Comparison of ENCODE assay signal across 30 mouse cellular contexts in genomic region chr2:112497851-112498250, GRCm38 (mm10). TPM values are rescaled to one million over a fixed set of nuclear protein-coding genes. Genes with fewer than 3 reads are reported as not detected.
DNase-seq lines count a peak whose midpoint lies in the region; ATAC-seq and TF ChIP-seq lines count a peak whose summit lies in the region.
"Had no signal": no experiment of that assay in that cellular context is flagged by ENCODE, and none has a peak within 500 bp of the region (broad histone marks: within the 10 kb centered on the region; RNA-seq: fewer than 3 reads in every experiment).

No protein-coding gene starts in this region.

- no peak overlapping the region for H3K9ac ChIP-seq in kidney, embryonic 14.5 days (ENCODE audit: low read depth, low read length)
- H3K9ac ChIP-seq: embryonic facial prominence, embryonic 13.5 days; forebrain, embryonic 12.5 days; heart, embryonic 12.5 days; hindbrain, embryonic 15.5 days; intestine, embryonic 15.5 days; limb, embryonic 15.5 days; liver, embryonic 14.5 days; lung, embryonic 14.5 days had no signal

- no peak overlapping the region for H3K4me2 ChIP-seq in kidney, embryonic 14.5 days (replicated peaks; ENCODE audit: low read depth, low read length)
- H3K4me2 ChIP-seq: embryonic facial prominence, embryonic 13.5 days; forebrain, embryonic 12.5 days; heart, embryonic 12.5 days; hindbrain, embryonic 15.5 days; intestine, embryonic 15.5 days; limb, embryonic 15.5 days; lung, embryonic 14.5 days had no signal

- WGBS in kidney, embryonic 14.5 days = 61% methylated on average over 7 of the region's 7 CpGs

- H3K27ac ChIP-seq in kidney, embryonic 14.5 days (ENCODE audit: low read depth, low read length) = no peak overlapping the region
- no peak overlapping the region for H3K27ac ChIP-seq in left cerebral cortex, adult 2 months
- H3K27ac ChIP-seq: embryonic facial prominence, embryonic 13.5 days; forebrain, embryonic 12.5 days; gastrocnemius, adult 2 months; hindbrain, embryonic 15.5 days; intestine, embryonic 15.5 days; limb, embryonic 15.5 days; liver, embryonic 14.5 days had no signal

- ATAC-seq in kidney, embryonic 14.5 days (ENCODE audit: low FRiP score, low TSS enrichment) = no peak
- ATAC-seq: intestine, embryonic 15.5 days had no signal

- TF ChIP-seq CTCF in left cerebral cortex, adult 2 months (IDR thresholded peaks at IDR 0.05) = no peak

- H3K4me3 ChIP-seq in kidney, embryonic 14.5 days (ENCODE audit: low read length) = no peak overlapping the region
- no peak overlapping the region for H3K4me3 ChIP-seq in left cerebral cortex, adult 2 months
- H3K4me3 ChIP-seq: embryonic facial prominence, embryonic 13.5 days; erythroblast, embryonic 14.5 days; forebrain, embryonic 12.5 days; gastrocnemius, adult 2 months; heart, embryonic 12.5 days; hindbrain, embryonic 15.5 days; intestine, embryonic 15.5 days; limb, embryonic 15.5 days had no signal

- no peaks in the 10 kb centered on the region for H3K36me3 ChIP-seq in kidney, embryonic 14.5 days (ENCODE audit: control insufficient read depth, insufficient read depth, low read length)
- H3K36me3 ChIP-seq: embryonic facial prominence, embryonic 13.5 days; forebrain, embryonic 12.5 days; heart, embryonic 12.5 days; hindbrain, embryonic 15.5 days; intestine, embryonic 15.5 days; limb, embryonic 15.5 days had no signal

- no peaks in the 10 kb centered on the region for H3K27me3 ChIP-seq in kidney, embryonic 14.5 days (ENCODE audit: control insufficient read depth, insufficient read depth, low read length)
- H3K27me3 ChIP-seq: embryonic facial prominence, embryonic 13.5 days; forebrain, embryonic 12.5 days; heart, embryonic 12.5 days; hindbrain, embryonic 15.5 days; intestine, embryonic 15.5 days; limb, embryonic 15.5 days had no signal

- DNase-seq in kidney, adult 11 months = peak; percentile 54
- DNase-seq in ES-CJ7 (ENCODE audit: low read depth, low spot score) (peak; percentile 99), WW6 (ENCODE audit: low read depth, low spot score) (peak; percentile 80)
- peak; percentile 25 to 27 for DNase-seq in kidney, postnatal 36 days
- DNase-seq in left cerebral cortex, adult 2 months (ENCODE audit: extremely low spot score in 1 of 2, low spot score in 2 of 2) = no peak
- no peak for DNase-seq in urinary bladder, adult 2 months (ENCODE audit: low spot score)
- DNase-seq: cerebellum, adult 18-20 months; cerebellum, postnatal 14 days; embryo, embryonic 11 days; left cerebral cortex, postnatal 4 days; lung, embryonic 14.5 days; midbrain, embryonic 14.5 days; thymus, adult 2 months; thymus, postnatal 4 days had no signal

- H3K4me1 ChIP-seq in kidney, embryonic 14.5 days (ENCODE audit: control insufficient read depth, insufficient read depth, low read length) = peaks cover 3% of the 10 kb centered on the region; the same call in 1 of the 2 replicates
- H3K4me1 ChIP-seq: intestine, embryonic 15.5 days had no signal

- no peaks in the 10 kb centered on the region for H3K9me3 ChIP-seq in kidney, embryonic 14.5 days (ENCODE audit: control insufficient read depth, low read length)
- H3K9me3 ChIP-seq: embryonic facial prominence, embryonic 13.5 days; forebrain, embryonic 12.5 days; heart, embryonic 12.5 days; hindbrain, embryonic 15.5 days; intestine, embryonic 15.5 days; limb, embryonic 15.5 days had no signal

- intact Hi-C loops in left cerebral cortex, adult 2 months (cut with DNase I) = no loop called here

RNA-seq across cellular contexts. Expression of gene Aven, which starts 5.1 kb away (rescaled TPM):
- polyA plus RNA-seq in kidney, embryonic 14.5 days (2014; fragmentation: Nextera tagmentation; extraction: Ambion mirVana) = 10.9 and 12.4 TPM in 2 replicates
- total RNA-seq in left cerebral cortex, adult 2 months (2021) = 10 to 100 TPM in 1 of 2 experiments, 1 to 10 TPM in 1; 9.8 to 11.2 TPM
- polyA plus RNA-seq in urinary bladder, adult 2 months (2012; rRNA removed) = 12.9 and 14.9 TPM in 2 replicates

RNA-seq across cellular contexts. Expression of gene Chrm5, which starts 17.3 kb away (rescaled TPM):
- polyA plus RNA-seq in kidney, embryonic 14.5 days (2014; fragmentation: Nextera tagmentation; extraction: Ambion mirVana) = 0.20 and 0.22 TPM in 2 replicates
- 1 to 10 TPM; 1.7 to 2.5 TPM for total RNA-seq in left cerebral cortex, adult 2 months (2021)
- polyA plus RNA-seq in urinary bladder, adult 2 months (2012; rRNA removed) = not detected in 2 replicates
- total RNA-seq: heart, postnatal 25 days; megakaryocyte-erythroid progenitor cell, adult 5-6 weeks had no signal
- polyA plus RNA-seq: C2C12; embryonic facial prominence, embryonic 13.5 days; erythroblast, embryonic 14.5 days; gonadal fat pad, adult 2 months; heart, embryonic 12.5 days; liver, embryonic 14.5 days; lung, embryonic 14.5 days; neural tube, embryonic 11.5 days; small intestine, adult 2 months; thymus, adult 2 months had no signal

RNA-seq across cellular contexts. Expression of gene Emc7, which starts 43.1 kb away (rescaled TPM):
- 17.2 and 18.2 TPM in 2 replicates for polyA plus RNA-seq in kidney, embryonic 14.5 days (2014; fragmentation: Nextera tagmentation; extraction: Ambion mirVana)
- total RNA-seq in left cerebral cortex, adult 2 months (2021) = 10 to 100 TPM; 47.1 to 52.2 TPM
- 17.7 and 18.9 TPM in 2 replicates for polyA plus RNA-seq in urinary bladder, adult 2 months (2012; rRNA removed)

Comparison
In these comparisons a context has a peak if more than half of its experiments do, and no peak if none do; other contexts are left out.
1. DNase-seq: peak in kidney, adult 11 months (single experiment), ES-CJ7 (single experiment), WW6 (single experiment) and kidney, postnatal 36 days (2 of 2); none in left cerebral cortex, adult 2 months (0 of 2) and urinary bladder, adult 2 months (single experiment).